Comparison of ENCODE assay signal across 9 mouse cellular contexts in the genomic region with DNA sequence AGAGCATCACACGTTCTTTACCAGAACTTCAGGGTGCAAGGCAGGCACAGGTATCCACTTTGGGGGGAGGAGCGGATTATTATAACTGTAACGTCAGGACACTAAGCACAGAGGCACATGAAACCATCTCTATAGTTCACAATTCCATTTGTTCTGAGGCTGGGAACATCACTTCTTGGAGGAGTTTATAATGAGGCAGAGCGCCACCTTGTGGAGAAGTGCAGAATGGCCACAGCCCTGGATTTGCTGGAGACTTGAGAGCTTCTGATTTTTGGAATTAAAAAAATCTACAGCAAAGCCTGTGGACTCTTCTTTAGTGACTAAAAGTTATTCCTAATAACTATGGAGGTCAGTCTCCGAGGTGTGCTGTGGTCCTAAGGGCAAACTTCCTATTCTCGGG. TPM values are rescaled to one million over a fixed set of nuclear protein-coding genes. Genes with fewer than 3 reads are reported as not detected.
A peak's percentile ranks its signal among the peaks of the same experiment; 100 is the strongest.
DNase-seq lines count a peak whose midpoint lies in the region; ATAC-seq and TF ChIP-seq lines count a peak whose summit lies in the region.
"Had no signal": no experiment of that assay in that cellular context is flagged by ENCODE, and none has a peak within 500 bp of the region (broad histone marks: within the 10 kb centered on the region; RNA-seq: fewer than 3 reads in every experiment).

No protein-coding gene starts in this region.

- WGBS in heart, adult 2 months = 28% methylated on average over 6 of the region's 6 CpGs
- WGBS in heart, embryonic 11.5 days (ENCODE audit: insufficient replicate concordance) = 23% methylated on average over 6 of the region's 6 CpGs
- 28% methylated on average over 6 of the region's 6 CpGs for WGBS in midbrain, postnatal 0 days

- peak; percentile 99 for TF ChIP-seq CTCF in heart, adult 2 months (IDR thresholded peaks at IDR 0.05)
- peak; percentile 89 for TF ChIP-seq CTCF in midbrain, postnatal 0 days (IDR thresholded peaks at IDR 0.05)

- no peak overlapping the region for H3K9ac ChIP-seq in heart, adult 2 months (ENCODE audit: low read depth, low read length)
- no peak overlapping the region for H3K9ac ChIP-seq in heart, embryonic 11.5 days (ENCODE audit: low read depth, low read length)
- H3K9ac ChIP-seq in midbrain, postnatal 0 days (replicated peaks; ENCODE audit: low read length, poor library complexity, severe bottlenecking) = no peak overlapping the region

- H3K27ac ChIP-seq in heart, adult 2 months = no peak overlapping the region
- H3K27ac ChIP-seq in heart, embryonic 11.5 days (ENCODE audit: low read depth, low read length) = no peak overlapping the region
- no peak overlapping the region for H3K27ac ChIP-seq in midbrain, postnatal 0 days (ENCODE audit: low read depth, low read length)

- no peaks in the 10 kb centered on the region for H3K79me2 ChIP-seq in heart, adult 2 months (replicated peaks; ENCODE audit: control insufficient read depth, insufficient read depth, low read length)

- no peak for TF ChIP-seq POLR2A in heart, adult 2 months (IDR thresholded peaks at IDR 0.05; ENCODE audit: insufficient read depth, low read depth, low read length)

- no peaks in the 10 kb centered on the region for H3K36me3 ChIP-seq in heart, adult 2 months (ENCODE audit: control insufficient read depth, insufficient read depth, low read length)
- H3K36me3 ChIP-seq in heart, embryonic 11.5 days (ENCODE audit: control insufficient read depth, insufficient read depth, low read length) = no peaks in the 10 kb centered on the region
- no peaks in the 10 kb centered on the region for H3K36me3 ChIP-seq in midbrain, postnatal 0 days (ENCODE audit: insufficient read depth, low read length)

- H3K4me1 ChIP-seq in heart, adult 2 months (ENCODE audit: control insufficient read depth, insufficient read depth, low read length) = no peaks in the 10 kb centered on the region
- H3K4me1 ChIP-seq in heart, embryonic 11.5 days (ENCODE audit: control insufficient read depth, insufficient read depth, low read length) = no peaks in the 10 kb centered on the region
- H3K4me1 ChIP-seq in midbrain, postnatal 0 days (ENCODE audit: insufficient read depth, low read length) = no peaks in the 10 kb centered on the region
- H3K4me1 ChIP-seq: megakaryocyte, embryonic 14.5 days had no signal

- H3K4me2 ChIP-seq in heart, embryonic 11.5 days = no peak overlapping the region
- H3K4me2 ChIP-seq in midbrain, postnatal 0 days (ENCODE audit: low read depth, low read length, poor library complexity, severe bottlenecking) = no peak overlapping the region

- TF ChIP-seq EP300 in heart, adult 2 months (IDR thresholded peaks at IDR 0.05; ENCODE audit: insufficient read depth, low read depth, low read length) = no peak

- ATAC-seq in heart, embryonic 11.5 days (replicated peaks; ENCODE audit: insufficient number of reproducible peaks, low FRiP score, low TSS enrichment) = no peak
- ATAC-seq in midbrain, postnatal 0 days (ENCODE audit: low FRiP score) = no peak

- no peaks in the 10 kb centered on the region for H3K27me3 ChIP-seq in heart, adult 2 months (ENCODE audit: control insufficient read depth, insufficient read depth, low read length)
- no peaks in the 10 kb centered on the region; the same call in 1 of the 2 replicates for H3K27me3 ChIP-seq in heart, embryonic 11.5 days (ENCODE audit: control insufficient read depth, insufficient read depth, low read length)
- no peaks in the 10 kb centered on the region for H3K27me3 ChIP-seq in midbrain, postnatal 0 days (ENCODE audit: insufficient read depth, low read length)

- peak; percentile 41 to 72 for DNase-seq in heart, adult 2 months
- peak; percentile 74 for DNase-seq in MN1 (ENCODE audit: low spot score)
- peak; percentile 47 for DNase-seq in cerebellum, adult 8-10 months
- peak; percentile 75 for DNase-seq in gastrocnemius, postnatal 10 days
- peak; percentile 73 to 81 for DNase-seq in left cerebral cortex, adult 18-20 months (ENCODE audit: low spot score in 2 of 2)
- DNase-seq in midbrain, postnatal 0 days (ENCODE audit: low spot score) = peak; percentile 82
- DNase-seq in thymus, postnatal 0 days (ENCODE audit: low spot score) = peak; percentile 67

- intact Hi-C loops in heart, adult 2 months (cut with DNase I) = loop anchor here (5.0 kb wide), 1 partner anchor 145 kb away; no protein-coding TSS in a partner anchor

- H3K4me3 ChIP-seq in heart, adult 2 months = no peak overlapping the region
- H3K4me3 ChIP-seq in heart, embryonic 11.5 days (ENCODE audit: low read depth, low read length) = no peak overlapping the region
- H3K4me3 ChIP-seq in midbrain, postnatal 0 days (ENCODE audit: low read depth, low read length) = no peak overlapping the region
- H3K4me3 ChIP-seq: megakaryocyte, embryonic 14.5 days had no signal

- no peaks in the 10 kb centered on the region for H3K9me3 ChIP-seq in heart, embryonic 11.5 days (replicated peaks; ENCODE audit: control insufficient read depth, low read length)
- H3K9me3 ChIP-seq in midbrain, postnatal 0 days (ENCODE audit: low read length) = no peaks in the 10 kb centered on the region
- H3K9me3 ChIP-seq: megakaryocyte, embryonic 14.5 days had no signal

RNA-seq across cellular contexts. Expression of gene Anxa2, which starts 49.1 kb away (rescaled TPM):
- 10 to 100 TPM; 59.7 to 72.5 TPM for total RNA-seq in heart, adult 2 months (2021)
- polyA plus RNA-seq in heart, adult 2 months (2012; rRNA removed) = 97.4 and 123 TPM in 2 replicates
- polyA plus RNA-seq in heart, embryonic 11.5 days (2014; fragmentation: Nextera tagmentation; extraction: Ambion mirVana) = 386 and 425 TPM in 2 replicates
- total RNA-seq in gastrocnemius, postnatal 10 days (2021) = 100 to 1,000 TPM; 142 to 185 TPM
- 10 to 100 TPM; 13.3 to 19.4 TPM for total RNA-seq in left cerebral cortex, adult 18-20 months (2021)
- 68.4 and 73.2 TPM in 2 replicates for total RNA-seq in midbrain, postnatal 0 days (2014; rRNA removed)
- 69.2 and 79.1 TPM in 2 replicates for polyA plus RNA-seq in midbrain, postnatal 0 days (2015; fragmentation: Nextera tagmentation; extraction: Ambion mirVana)
- polyA plus RNA-seq in thymus, postnatal 0 days (2015; fragmentation: Nextera tagmentation; extraction: Ambion mirVana) = 713 and 718 TPM in 2 replicates
